Mouse (Mus musculus) brain, embryonic 14.5 days (tissue): ENCODE measurements around the gene Ift81.

Source experiments
- CTCF ChIP-seq: fragments of 200-500 bp; IDR thresholded peaks from 2 replicates; pipeline ENCODE4 v1.5.1; 2012; ENCODE audit warnings: inconsistent platforms, mild to moderate bottlenecking, moderate library complexity, borderline replicate concordance; ENCODE audit not compliant: insufficient read depth, insufficient read length; ENCODE audit errors: extremely low read depth
- POLR2A ChIP-seq: fragments of 200-500 bp; IDR thresholded peaks from 2 replicates; pipeline ENCODE4 v1.6.1; 2012; ENCODE audit warnings: mild to moderate bottlenecking, inconsistent platforms, borderline replicate concordance; ENCODE audit not compliant: poor library complexity, insufficient read depth, insufficient read length, severe bottlenecking; ENCODE audit errors: extremely low read depth

GRCm38 (mm10) chr5:122643701-122644100 is 29.4 kb upstream of the Ift81 start, which contains the start of gene P2rx7:
- no peak for TF ChIP-seq CTCF
- TF ChIP-seq POLR2A: no peak
